Mouse (Mus musculus) brown adipose tissue, adult 24 weeks (tissue): Measurements from ENCODE around the gene Zfp64. TPM values are rescaled to one million over a fixed set of nuclear protein-coding genes. Genes with fewer than 3 reads are reported as not detected.

Experiments used
- H3K27ac ChIP-seq: fragments of 200-500 bp; replicated peaks from 2 replicates; pipeline ENCODE4 v1.5.1; 2012; ENCODE audit warnings: low read depth, mild to moderate bottlenecking, low read length
- H3K4me1 ChIP-seq: fragments of 200-500 bp; 2 replicates; pipeline ENCODE4 v1.6.1; 2012; ENCODE audit warnings: low read length, mixed read lengths; ENCODE audit not compliant: control insufficient read depth, insufficient read depth, insufficient read length
- H3K4me3 ChIP-seq: fragments of 200-500 bp; 2 replicates; pipeline ENCODE4 v1.5.1; 2012; ENCODE audit warnings: low read depth, mild to moderate bottlenecking, low read length, moderate library complexity; ENCODE audit not compliant: insufficient read depth
- polyA plus RNA-seq: library from polyadenylated mRNA; stranded (reverse); fragments of >200 nt; gene quantifications from 2 replicates; pipeline ENCODE4 v1.2.4, GENCODE M21; 2012; ENCODE audit not compliant: missing spikeins, insufficient read depth, insufficient read length

Zfp64 gene
- polyA plus RNA-seq, 1 experiment: 5.8 TPM

GRCm38 (mm10) chr2:168927401-168927800, 28.0 kb downstream of the Zfp64 start:
- no peak overlapping the region for H3K4me3 ChIP-seq
- H3K4me1 ChIP-seq: no peaks in the 10 kb centered on the region
- no peak overlapping the region for H3K27ac ChIP-seq

GRCm38 (mm10) chr2:168926257-168926810, 29.1 kb downstream of the Zfp64 start:
- no peak overlapping the region for H3K27ac ChIP-seq
- no peaks in the 10 kb centered on the region for H3K4me1 ChIP-seq
- no peak overlapping the region for H3K4me3 ChIP-seq

- H3K4me1 ChIP-seq: no peaks in the 10 kb centered on the region
- H3K27ac ChIP-seq: no peak overlapping the region
- no peak overlapping the region for H3K4me3 ChIP-seq
Observed at GRCm38 (mm10) chr2:168923706-168924105, 31.7 kb downstream of the Zfp64 start.

- Histone ChIP-seq H3K4me3 (no peak overlapping the region), H3K4me1 (no peaks in the 10 kb centered on the region), H3K27ac (no peak overlapping the region)
Observed at GRCm38 (mm10) chr2:168922466-168922865, 32.9 kb downstream of the Zfp64 start.

- no peak overlapping the region for H3K27ac ChIP-seq
- H3K4me3 ChIP-seq: no peak overlapping the region
- no peaks in the 10 kb centered on the region for H3K4me1 ChIP-seq
Observed at GRCm38 (mm10) chr2:168920007-168920406, 35.4 kb downstream of the Zfp64 start.

GRCm38 (mm10) chr2:168912901-168913721, 42.3 kb downstream of the Zfp64 start:
- Histone ChIP-seq H3K4me1 (peaks cover 4% of the 10 kb centered on the region; the same call in 1 of the 2 replicates), H3K4me3 (peak overlapping the region; percentile 43), H3K27ac (no peak overlapping the region)

- Histone ChIP-seq H3K27ac (no peak overlapping the region), H3K4me3 (peak overlapping the region; percentile 43), H3K4me1 (peaks cover 4% of the 10 kb centered on the region; the same call in 1 of the 2 replicates)
Observed at GRCm38 (mm10) chr2:168912051-168912891, 43.1 kb downstream of the Zfp64 start.

GRCm38 (mm10) chr2:168911527-168911926, 43.9 kb downstream of the Zfp64 start:
- Histone ChIP-seq H3K4me3 (no peak overlapping the region), H3K27ac (no peak overlapping the region)

GRCm38 (mm10) chr2:168906022-168906421, 49.4 kb downstream of the Zfp64 start:
- Histone ChIP-seq H3K4me3 (no peak overlapping the region), H3K27ac (no peak overlapping the region), H3K4me1 (no peaks in the 10 kb centered on the region)

More at GRCm38 (mm10) chr2:168911527-168911926, 43.9 kb downstream of the Zfp64 start:
- H3K4me1 ChIP-seq: peaks cover 4% of the 10 kb centered on the region; the same call in 1 of the 2 replicates

GRCm38 (mm10) chr2:168904846-168905245, 50.5 kb downstream of the Zfp64 start:
- H3K4me1 ChIP-seq: no peaks in the 10 kb centered on the region
- H3K4me3 ChIP-seq: no peak overlapping the region
- H3K27ac ChIP-seq: no peak overlapping the region

GRCm38 (mm10) chr2:168904188-168904587, 51.2 kb downstream of the Zfp64 start:
- Histone ChIP-seq H3K4me3 (no peak overlapping the region), H3K4me1 (no peaks in the 10 kb centered on the region), H3K27ac (no peak overlapping the region)

- Histone ChIP-seq H3K27ac (no peak overlapping the region), H3K4me1 (no peaks in the 10 kb centered on the region), H3K4me3 (no peak overlapping the region)
Observed at GRCm38 (mm10) chr2:168902634-168903033, 52.8 kb downstream of the Zfp64 start.

GRCm38 (mm10) chr2:168897906-168898305, 57.5 kb downstream of the Zfp64 start:
- Histone ChIP-seq H3K27ac (no peak overlapping the region), H3K4me3 (no peak overlapping the region), H3K4me1 (no peaks in the 10 kb centered on the region)

GRCm38 (mm10) chr2:168895531-168895930, 59.9 kb downstream of the Zfp64 start:
- Histone ChIP-seq H3K4me3 (no peak overlapping the region), H3K27ac (no peak overlapping the region), H3K4me1 (no peaks in the 10 kb centered on the region)

GRCm38 (mm10) chr2:168894738-168895137, 60.6 kb downstream of the Zfp64 start:
- no peak overlapping the region for H3K27ac ChIP-seq
- H3K4me1 ChIP-seq: no peaks in the 10 kb centered on the region
- H3K4me3 ChIP-seq: no peak overlapping the region
